Mouse (Mus musculus) spleen, postnatal 0 days (tissue): Measurements from ENCODE around the gene Col11a2. TPM values are rescaled to one million over a fixed set of nuclear protein-coding genes. Genes with fewer than 3 reads are reported as not detected.

Experiments
- microRNA counts: library from miRNA; unstranded; fragments of <30 nt; microRNA quantifications from one replicate; lab custom pipeline; 2015
- polyA plus RNA-seq: library from polyadenylated mRNA; unstranded; fragments of >200 nt; fragmentation: Nextera tagmentation; extraction: Ambion mirVana; gene quantifications from 2 replicates; pipeline ENCODE4 v1.2.1, GENCODE M21; 2015

The Col11a2 gene
- polyA plus RNA-seq: 0.32 and 0.93 TPM in 2 replicates

GRCm38 (mm10) chr17:34038878-34039561 is at the start of gene Col11a2:
Gene Col11a2 (plus strand): TSS chr17:34039437.

GRCm38 (mm10) chr17:34000150-34000537 is 39.1 kb upstream of the Col11a2 start, which contains the start of gene H2-K1:
Gene H2-K1 (minus strand): TSS chr17:34000347.

GRCm38 (mm10) chr17:34024317-34024821 is 14.9 kb upstream of the Col11a2 start, which contains the start of gene Ring1:
Gene Ring1 (minus strand): TSS chr17:34024680.

GRCm38 (mm10) chr17:34027656-34028223 is 11.5 kb upstream of the Col11a2 start, which contains the start of gene H2-Ke6:
Gene H2-Ke6 (minus strand): TSS chr17:34028060.

GRCm38 (mm10) chr17:34031465-34032173 is 7.6 kb upstream of the Col11a2 start, which contains the start of the genes Slc39a7 and Rxrb:
Gene Slc39a7 (minus strand): TSS chr17:34031682.
Gene Rxrb (plus strand): TSS chr17:34031812.

GRCm38 (mm10) chr17:34092197-34092875 is 53.1 kb downstream of the Col11a2 start, which contains the start of gene H2-Oa:
Gene H2-Oa (plus strand): TSS chr17:34092340.

MicroRNA genes within 50 kb of the gene (microRNA counts, 519-probe panel; counts per million panel counts)
- microRNA mmu-miR-219 (lab: Ali Mortazavi, UCI): 88.3 counts per million

Other genes starting within 250 kb of the Col11a2 start
- gene Kank3, start 228.9 kb upstream of the Col11a2 start, polyA plus RNA-seq: 27.7 and 41.7 TPM in 2 replicates
- 1,075 and 1,076 TPM in 2 replicates for gene Rps28, start 214.9 kb upstream of the Col11a2 start, polyA plus RNA-seq
- 294 and 300 TPM in 2 replicates for gene Ndufa7, start 214.9 kb upstream of the Col11a2 start, polyA plus RNA-seq
- gene Cd320, start 196.3 kb upstream of the Col11a2 start, polyA plus RNA-seq: 14.3 and 19.1 TPM in 2 replicates
- gene Gm7029, start 165.6 kb upstream of the Col11a2 start, polyA plus RNA-seq: not detected in 2 replicates
- 7.4 and 8.4 TPM in 2 replicates for gene Kifc1, start 148.8 kb upstream of the Col11a2 start, polyA plus RNA-seq
- gene Platr17, start 134.3 kb upstream of the Col11a2 start, polyA plus RNA-seq: 0.77 and 1.2 TPM in 2 replicates
- 27.0 and 29.1 TPM in 2 replicates for gene Daxx, start 130.0 kb upstream of the Col11a2 start, polyA plus RNA-seq
- gene Tapbp, start 123.5 kb upstream of the Col11a2 start, polyA plus RNA-seq: 70.3 and 83.6 TPM in 2 replicates
- gene Zbtb22, start 123.5 kb upstream of the Col11a2 start, polyA plus RNA-seq: 11.8 and 12.6 TPM in 2 replicates
- 16.8 and 22.9 TPM in 2 replicates for gene Rgl2, start 109.9 kb upstream of the Col11a2 start, polyA plus RNA-seq
- gene Pfdn6, start 99.1 kb upstream of the Col11a2 start, polyA plus RNA-seq: 147 and 152 TPM in 2 replicates
- gene Wdr46, start 98.8 kb upstream of the Col11a2 start, polyA plus RNA-seq: 20.6 and 20.9 TPM in 2 replicates
- gene B3galt4, start 87.9 kb upstream of the Col11a2 start, polyA plus RNA-seq: 3.7 and 4.2 TPM in 2 replicates
- gene Vps52, start 83.6 kb upstream of the Col11a2 start, polyA plus RNA-seq: 25.5 and 27.2 TPM in 2 replicates
- gene Rps18, start 83.4 kb upstream of the Col11a2 start, polyA plus RNA-seq: 2,156 and 2,219 TPM in 2 replicates
- gene H2-K1, start 39.1 kb upstream of the Col11a2 start, polyA plus RNA-seq: 186 and 228 TPM in 2 replicates
- gene Ring1, start 14.8 kb upstream of the Col11a2 start, polyA plus RNA-seq: 8.9 and 11.6 TPM in 2 replicates
- gene H2-Ke6, start 11.4 kb upstream of the Col11a2 start, polyA plus RNA-seq: 36.1 and 46.0 TPM in 2 replicates
- 58.1 and 68.4 TPM in 2 replicates for gene Slc39a7, start 7.8 kb upstream of the Col11a2 start, polyA plus RNA-seq
- gene Rxrb, start 7.6 kb upstream of the Col11a2 start, polyA plus RNA-seq: 26.4 and 30.3 TPM in 2 replicates
- 2.5 and 4.4 TPM in 2 replicates for gene H2-Oa, start 52.9 kb downstream of the Col11a2 start, polyA plus RNA-seq
- 19.0 and 25.7 TPM in 2 replicates for gene H2-DMa, start 80.1 kb downstream of the Col11a2 start, polyA plus RNA-seq
- gene Brd2, start 83.2 kb downstream of the Col11a2 start, polyA plus RNA-seq: 56.4 and 65.3 TPM in 2 replicates
- 4.8 and 5.6 TPM in 2 replicates for gene H2-DMb2, start 103.9 kb downstream of the Col11a2 start, polyA plus RNA-seq
- 4.4 and 8.9 TPM in 2 replicates for gene H2-DMb1, start 113.6 kb downstream of the Col11a2 start, polyA plus RNA-seq
- gene Tap1, start 148.1 kb downstream of the Col11a2 start, polyA plus RNA-seq: 15.1 and 20.2 TPM in 2 replicates
- 33.4 and 43.3 TPM in 2 replicates for gene Psmb9, start 148.3 kb downstream of the Col11a2 start, polyA plus RNA-seq
- 65.0 and 89.6 TPM in 2 replicates for gene Psmb8, start 158.3 kb downstream of the Col11a2 start, polyA plus RNA-seq
- gene Tap2, start 164.1 kb downstream of the Col11a2 start, polyA plus RNA-seq: 21.0 and 29.0 TPM in 2 replicates
- gene H2-Ob, start 199.5 kb downstream of the Col11a2 start, polyA plus RNA-seq: 2.4 and 3.9 TPM in 2 replicates
- gene H2-Ab1, start 218.3 kb downstream of the Col11a2 start, polyA plus RNA-seq: 61.1 and 90.6 TPM in 2 replicates
- 36.2 and 55.0 TPM in 2 replicates for gene H2-Aa, start 248.4 kb downstream of the Col11a2 start, polyA plus RNA-seq